Mouse (Mus musculus) gastrocnemius, postnatal 36 days (tissue): ENCODE data around the gene Tdpoz4. TPM values are rescaled to one million over a fixed set of nuclear protein-coding genes. Genes with fewer than 3 reads are reported as not detected.
"Not testable (repeated sequence)": the region's sequence is repeated elsewhere in the genome, so short reads cannot be mapped to it uniquely, and the experiment has no call there.

Experiments used
- DNase-seq, 2 experiments: peaks; one replicate each; pipeline ENCODE4 v3.0.0; 2022
- intact Hi-C: fragments of 180-260 bp; cut with DNase I; formaldehyde crosslinking; loops from one replicate; pipeline ENCODE4 v1.15.1; 2025
- long read RNA-seq, 2 experiments: library from polyadenylated mRNA; stranded (forward); transcript quantifications; one replicate each; pipeline ENCODE4 v2.0.0; 2021
- total RNA-seq, 2 experiments: library from RNA; stranded (reverse); gene quantifications; 2 replicates each; pipeline ENCODE4 v1.2.3; 2021

Gene Tdpoz4
- total RNA-seq = not detected
- long read RNA-seq, experiment 1 = 0 reads
- long read RNA-seq, experiment 2 = 0 reads

DNA sequence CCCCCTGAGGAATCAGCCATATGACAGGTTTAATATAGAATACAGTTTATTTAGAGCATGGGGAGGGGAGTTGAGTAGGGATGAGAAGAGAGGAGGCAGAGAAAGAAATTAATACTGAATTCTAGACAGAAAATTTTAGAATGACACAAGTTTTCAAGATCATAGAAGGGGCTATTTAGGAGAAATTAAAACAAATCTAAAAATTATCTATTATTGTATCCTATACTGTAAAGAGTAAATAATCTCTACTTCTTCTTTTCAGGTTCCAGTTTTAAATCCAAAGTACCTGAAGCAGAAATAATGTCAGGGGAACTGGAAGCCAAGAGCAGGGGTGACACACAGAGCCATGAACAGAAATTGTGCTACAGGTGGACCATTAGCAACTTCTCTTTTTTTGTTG, at the start of gene Tdpoz4:
Gene Tdpoz4, plus strand, starts transcription at position 301 of the 400 bp plus-strand sequence.
- intact Hi-C loops, DNase-seq: not testable (repeated sequence)

DNA sequence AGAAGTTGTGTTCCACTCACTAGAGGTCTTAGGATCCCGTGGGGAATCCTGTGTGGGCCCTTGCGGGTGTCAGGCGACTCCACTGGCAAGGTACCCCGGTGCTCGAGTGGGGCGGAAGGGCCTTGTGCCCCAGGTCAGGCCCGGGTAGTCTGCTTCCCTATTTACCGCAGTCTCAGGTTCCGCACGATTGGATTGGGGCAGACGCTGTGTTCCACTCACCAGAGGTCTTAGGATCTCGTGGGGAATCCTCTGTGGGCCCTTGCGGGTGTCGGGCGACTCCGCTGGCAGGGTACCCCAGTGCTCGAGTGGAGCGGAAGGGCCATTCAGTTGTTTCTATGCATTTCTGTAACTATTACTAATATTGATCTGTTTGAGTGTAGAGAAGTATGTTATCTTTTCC, 42.2 kb upstream of the Tdpoz4 start:
- DNase-seq, intact Hi-C loops: not testable (repeated sequence)

DNA sequence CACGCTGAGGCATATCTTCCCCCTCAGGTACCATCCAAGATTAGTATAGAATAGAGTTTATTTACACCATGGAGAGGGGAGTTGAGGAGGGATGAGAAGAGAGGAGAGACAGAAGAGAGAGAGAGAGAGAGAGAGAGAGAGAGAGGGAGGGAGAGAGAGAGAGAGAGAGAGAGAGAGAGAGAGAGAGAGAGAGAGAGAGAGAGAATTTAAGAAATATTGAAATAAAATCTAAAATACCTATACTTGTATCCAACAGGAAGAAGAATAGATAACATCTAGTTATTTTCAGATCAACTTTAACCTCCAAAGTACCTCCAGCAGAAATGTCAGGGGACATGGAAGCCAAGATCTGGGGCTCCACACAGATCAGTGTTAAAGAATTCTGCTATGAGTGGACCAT, 23.5 kb upstream of the Tdpoz4 start, which contains the start of gene Gm5773:
Gene Gm5773, plus strand, starts transcription at position 301 of the 400 bp plus-strand sequence.
- DNase-seq, intact Hi-C loops: not testable (repeated sequence)

DNA sequence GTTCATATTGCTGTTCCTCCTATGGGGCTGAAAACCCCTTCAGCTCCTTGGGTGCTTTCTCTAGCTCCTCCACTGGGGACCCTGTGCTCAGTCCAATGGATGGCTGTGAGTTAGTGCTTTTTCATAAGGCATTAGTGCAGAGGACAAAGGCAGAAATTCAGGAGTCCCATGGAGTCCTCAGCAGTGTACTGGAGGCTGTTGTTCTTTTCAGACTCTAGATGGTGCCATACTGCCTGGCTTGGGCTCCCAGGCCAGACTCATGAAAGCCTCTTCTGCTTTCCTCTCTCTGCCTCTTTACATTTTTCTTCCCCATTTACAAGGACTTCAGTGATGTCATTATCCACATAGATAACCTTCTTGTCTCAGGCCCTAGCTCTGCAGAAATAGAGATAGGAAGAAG, 17.1 kb downstream of the Tdpoz4 start:
- intact Hi-C loops, DNase-seq: not testable (repeated sequence)

DNA sequence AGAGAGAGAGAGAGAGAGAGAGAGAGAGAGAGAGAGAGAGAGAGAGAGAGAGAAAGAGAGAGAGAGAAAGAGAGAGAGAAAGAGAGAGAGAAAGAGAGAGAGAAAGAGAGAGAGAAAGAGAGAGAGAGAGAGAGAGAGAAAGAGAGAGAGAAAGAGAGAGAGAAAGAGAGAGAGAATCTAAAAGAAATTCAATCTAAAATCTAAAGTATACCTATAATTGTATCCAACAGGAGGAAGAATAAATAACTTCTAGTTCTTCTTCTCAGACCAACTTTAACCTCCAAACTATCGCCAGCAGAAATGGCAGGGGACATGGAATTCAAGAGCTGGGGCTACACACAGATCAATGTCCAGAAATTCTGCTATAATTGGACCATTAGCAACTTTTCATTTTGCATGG, 29.5 kb downstream of the Tdpoz4 start, which contains the start of gene Tdpoz3:
Gene Tdpoz3, plus strand, starts transcription at position 301 of the 400 bp plus-strand sequence.
- intact Hi-C loops, DNase-seq: not testable (repeated sequence)

Other genes starting within 250 kb of the Tdpoz4 start
- 10 to 100 TPM; 38.8 to 50.5 TPM for gene S100a10, start 241.3 kb upstream of the Tdpoz4 start, total RNA-seq
- not detected for gene Tdpoz2, start 143.7 kb upstream of the Tdpoz4 start, total RNA-seq
- gene Tdpoz1, start 120.1 kb upstream of the Tdpoz4 start, total RNA-seq = not detected
- gene Gm37596, start 103.3 kb upstream of the Tdpoz4 start, total RNA-seq = not detected
- not detected for gene Gm5773, start 23.4 kb upstream of the Tdpoz4 start, total RNA-seq
- gene Tdpoz3, start 29.6 kb downstream of the Tdpoz4 start, total RNA-seq = not detected
- not detected for gene Gm9117, start 147.1 kb downstream of the Tdpoz4 start, total RNA-seq
- not detected for gene Tdpoz5, start 164.9 kb downstream of the Tdpoz4 start, total RNA-seq